Mouse (Mus musculus) liver, postnatal 0 days (tissue): Measurements from ENCODE around the gene Rogdi. TPM values are rescaled to one million over a fixed set of nuclear protein-coding genes. Genes with fewer than 3 reads are reported as not detected.

Experiments
- ATAC-seq: fragments of 200-750 bp; cut with Nextera tagmentation; 2 replicates; pipeline ENCODE4 v1.8.0; 2017; ENCODE audit warnings: mild to moderate bottlenecking, moderate library complexity
- DNase-seq: peaks from one replicate; pipeline ENCODE4 v3.0.0-alpha.2; 2016
- H3K27ac ChIP-seq: fragments of 300-500 bp; sonication (generic); 2 replicates; pipeline ENCODE4 v1.5.1; 2014; ENCODE audit warnings: antibody characterized with exemption, moderate library complexity, mild to moderate bottlenecking, low read depth
- H3K27me3 ChIP-seq: fragments of 300-500 bp; sonication (generic); 2 replicates; pipeline ENCODE4 v1.6.1; 2014; ENCODE audit warnings: low read length, control low read depth, mixed read lengths; ENCODE audit not compliant: insufficient read depth
- H3K36me3 ChIP-seq: fragments of 300-500 bp; sonication (generic); replicated peaks from 2 replicates; pipeline ENCODE4 v1.6.1; 2014; ENCODE audit warnings: mild to moderate bottlenecking, control low read depth, low read length, moderate library complexity, mixed read lengths; ENCODE audit not compliant: insufficient read depth
- H3K4me1 ChIP-seq: fragments of 300-500 bp; sonication (generic); 2 replicates; pipeline ENCODE4 v1.6.1; 2014; ENCODE audit warnings: antibody characterized with exemption, mild to moderate bottlenecking, control low read depth; ENCODE audit not compliant: insufficient read depth
- H3K4me2 ChIP-seq: fragments of 300-500 bp; sonication (generic); 2 replicates; pipeline ENCODE4 v1.6.1; 2014; ENCODE audit warnings: low read depth, mild to moderate bottlenecking, low read length, moderate library complexity, mixed read lengths
- H3K4me3 ChIP-seq: fragments of 300-500 bp; sonication (generic); 2 replicates; pipeline ENCODE4 v1.5.1; 2014; ENCODE audit warnings: low read depth, low read length
- H3K9ac ChIP-seq: fragments of 300-500 bp; sonication (generic); replicated peaks from 2 replicates; pipeline ENCODE4 v1.6.1; 2014; ENCODE audit warnings: mild to moderate bottlenecking, moderate library complexity
- H3K9me3 ChIP-seq: fragments of 300-500 bp; sonication (generic); 2 replicates; pipeline ENCODE4 v1.6.1; 2016; ENCODE audit warnings: mild to moderate bottlenecking, control low read depth, low read length, mixed read lengths
- CTCF ChIP-seq: sonication (generic); IDR thresholded peaks from 2 replicates; pipeline ENCODE4 v1.5.1; 2016; ENCODE audit warnings: antibody characterized with exemption, low read depth
- EP300 ChIP-seq: IDR thresholded peaks from 2 replicates; pipeline ENCODE4 v1.6.1; 2016; ENCODE audit warnings: antibody characterized with exemption, low read depth, mild to moderate bottlenecking
- WGBS: fragments of 180-500 bp; shearing (Covaris S2); extraction: QIAGEN DNeasy Blood & Tissue Kit; methylation state at CpG from one replicate; pipeline ENCODE4 v1.1.7; 2014; ENCODE audit not compliant: insufficient replicate concordance; 5-methylcytosine and 5-hydroxymethylcytosine counted together
- polyA plus RNA-seq: library from polyadenylated mRNA; unstranded; fragments of >200 nt; fragmentation: Nextera tagmentation; extraction: Ambion mirVana; gene quantifications from 2 replicates; pipeline ENCODE4 v1.2.1, GENCODE M21; 2015

Gene Rogdi
- polyA plus RNA-seq, 1 experiment from 2014 or later: 105 TPM

GRCm38 (mm10) chr16:5012036-5013005, 1.0 kb downstream of the Rogdi start:
- H3K36me3 ChIP-seq: peaks cover 40% of the 10 kb centered on the region
- H3K27me3 ChIP-seq: no peaks in the 10 kb centered on the region
- TF ChIP-seq EP300: peak; percentile 91
- TF ChIP-seq CTCF: no peak
- ATAC-seq (peak; percentile 42), DNase-seq (peak; percentile 31)
- no peaks in the 10 kb centered on the region for H3K9me3 ChIP-seq
- peak overlapping the region; percentile 95 for H3K4me2 ChIP-seq
- 40% methylated on average over 13 of the region's 13 CpGs for whole genome bisulfite sequencing
- H3K4me1 ChIP-seq: peaks cover 36% of the 10 kb centered on the region
- peak overlapping the region; percentile 70 for H3K9ac ChIP-seq
- peak overlapping the region; percentile 76 for H3K4me3 ChIP-seq
- H3K27ac ChIP-seq: peak overlapping the region; percentile 84

- Histone ChIP-seq H3K36me3 (peaks cover 30% of the 10 kb centered on the region), H3K4me2 (peak overlapping the region; percentile 95), H3K4me3 (no peak overlapping the region), H3K27me3 (no peaks in the 10 kb centered on the region), H3K9me3 (no peaks in the 10 kb centered on the region), H3K27ac (peak overlapping the region; percentile 84), H3K4me1 (peaks cover 39% of the 10 kb centered on the region), H3K9ac (0 out of 2 replicates have a peak overlapping the region, but pooled peaks have one; percentile 21)
- ATAC-seq: no peak
- TF ChIP-seq EP300 (no peak), CTCF (no peak)
- DNase-seq: peak; percentile 33
- 55% methylated on average over 7 of the region's 7 CpGs for WGBS
Measured at GRCm38 (mm10) chr16:5011285-5011684, 2.1 kb downstream of the Rogdi start.

- 74% methylated on average over 10 of the region's 10 CpGs for WGBS
- Histone ChIP-seq H3K4me3 (no peak overlapping the region), H3K9ac (peak overlapping the region; percentile 2; the same call in 1 of the 2 replicates), H3K27ac (peak overlapping the region; percentile 84), H3K4me1 (peaks cover 39% of the 10 kb centered on the region), H3K9me3 (no peaks in the 10 kb centered on the region), H3K27me3 (no peaks in the 10 kb centered on the region), H3K4me2 (peak overlapping the region; percentile 95), H3K36me3 (peaks cover 21% of the 10 kb centered on the region)
- no peak for DNase-seq
- TF ChIP-seq EP300 (no peak), CTCF (no peak)
- no peak for ATAC-seq
Measured at GRCm38 (mm10) chr16:5010371-5010935, 2.9 kb downstream of the Rogdi start.

GRCm38 (mm10) chr16:5008076-5008475, 5.3 kb downstream of the Rogdi start:
- Histone ChIP-seq H3K27me3 (no peaks in the 10 kb centered on the region), H3K4me1 (peaks cover 38% of the 10 kb centered on the region), H3K9me3 (no peaks in the 10 kb centered on the region), H3K36me3 (peaks cover 8% of the 10 kb centered on the region; the same call in 1 of the 2 replicates), H3K4me3 (no peak overlapping the region), H3K27ac (peak overlapping the region; percentile 16; the same call in 1 of the 2 replicates), H3K9ac (no peak overlapping the region), H3K4me2 (peak overlapping the region; percentile 53; the same call in 1 of the 2 replicates)
- 74% methylated on average over 12 of the region's 12 CpGs for WGBS
- ATAC-seq: no peak
- TF ChIP-seq CTCF (no peak), EP300 (no peak)
- no peak for DNase-seq

GRCm38 (mm10) chr16:5007492-5007891, 5.9 kb downstream of the Rogdi start:
- Histone ChIP-seq H3K4me3 (no peak overlapping the region), H3K4me1 (peaks cover 32% of the 10 kb centered on the region), H3K9ac (no peak overlapping the region), H3K36me3 (peaks cover 8% of the 10 kb centered on the region; the same call in 1 of the 2 replicates), H3K27me3 (no peaks in the 10 kb centered on the region), H3K27ac (peak overlapping the region; percentile 57), H3K4me2 (peak overlapping the region; percentile 53), H3K9me3 (no peaks in the 10 kb centered on the region)
- ATAC-seq (peak; percentile 22; the same call in 1 of the 2 replicates), DNase-seq (no peak)
- WGBS: 39% methylated on average over 6 of the region's 6 CpGs
- no peak for TF ChIP-seq EP300
- TF ChIP-seq CTCF: no peak

GRCm38 (mm10) chr16:5007067-5007466, 6.3 kb downstream of the Rogdi start, which contains the start of gene Smim22:
Gene Smim22, plus strand, starts transcription at chr16:5007288.
- H3K27ac ChIP-seq: peak within 1 kb of the TSS; percentile 57
- H3K9ac ChIP-seq: no peak within 1 kb of the TSS
- peak; percentile 74 for ATAC-seq
- peak; percentile 77 for DNase-seq
- H3K4me2 ChIP-seq: peak within 1 kb of the TSS; percentile 53
- no peak within 1 kb of the TSS for H3K4me3 ChIP-seq
- TF ChIP-seq CTCF: no peak
- no peak for TF ChIP-seq EP300
- whole genome bisulfite sequencing: 60% methylated on average over 5 of the region's 5 CpGs
- no peaks in the 10 kb centered on the region for H3K27me3 ChIP-seq
- peaks cover 8% of the 10 kb centered on the region; the same call in 1 of the 2 replicates for H3K36me3 ChIP-seq
- H3K4me1 ChIP-seq: peaks cover 28% of the 10 kb centered on the region
- H3K9me3 ChIP-seq: no peaks in the 10 kb centered on the region
